Mouse (Mus musculus) bone marrow macrophage, adult 2 months (primary cell): ENCODE measurements around the gene Pard6a.

Source experiments
- CTCF ChIP-seq: IDR thresholded peaks from 2 replicates; pipeline ENCODE4 v1.5.1; 2012; ENCODE audit warnings: low read depth, mild to moderate bottlenecking, low read length, moderate library complexity
- POLR2A ChIP-seq: IDR thresholded peaks from 2 replicates; pipeline ENCODE4 v1.6.1; 2012; ENCODE audit warnings: mild to moderate bottlenecking, low read depth, low read length, borderline replicate concordance

DNA sequence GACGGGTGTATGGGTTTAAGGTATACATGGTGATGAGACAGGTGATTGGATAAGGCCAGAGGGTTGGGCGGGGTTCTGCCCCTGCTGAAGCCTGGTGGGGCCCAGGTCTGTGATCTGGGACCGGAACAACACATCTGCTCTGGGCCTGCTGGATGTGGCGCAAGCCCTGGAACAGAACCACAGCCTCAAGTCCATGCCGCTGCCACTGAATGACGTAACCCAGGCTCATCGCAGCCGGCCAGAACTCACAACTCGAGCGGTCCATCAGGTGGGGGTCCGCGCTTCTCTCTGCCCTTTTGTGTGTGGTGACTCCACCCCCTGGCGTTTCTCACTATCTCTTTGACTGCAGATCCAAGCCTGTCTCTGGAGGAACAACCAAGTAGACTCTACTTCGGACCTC lies 10.0 kb upstream of the Pard6a start:
- TF ChIP-seq CTCF, result no peak
- TF ChIP-seq POLR2A, result no peak
